Mouse (Mus musculus): Measurements from ENCODE around the gene Arhgef39. TPM values are rescaled to one million over a fixed set of nuclear protein-coding genes. Genes with fewer than 3 reads are reported as not detected.
"Not testable (repeated sequence)": the region's sequence is repeated elsewhere in the genome, so short reads cannot be mapped to it uniquely, and the experiment has no call there.

Arhgef39 gene
- polyA plus RNA-seq, 1 experiment from 2014 or later: 27.0 TPM

DNA sequence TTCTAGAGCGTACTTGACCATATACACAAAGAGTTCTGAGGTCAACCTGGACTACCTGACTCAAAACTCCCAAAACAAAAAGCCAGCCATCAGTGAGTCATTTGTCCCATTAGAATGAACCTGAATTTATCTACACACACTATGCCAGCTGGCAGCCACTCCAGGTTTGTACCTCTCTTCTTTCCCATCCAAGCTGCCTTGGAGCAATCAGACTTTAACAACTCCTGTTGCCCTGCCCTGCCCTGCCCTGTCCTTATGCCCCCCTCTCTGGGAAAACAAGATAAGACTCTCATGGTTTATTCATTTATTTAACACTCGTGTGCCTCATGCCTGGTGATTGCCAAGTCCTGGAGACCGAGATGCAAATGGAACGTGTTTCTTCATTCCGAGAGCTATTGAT lies 8.7 kb downstream of the Arhgef39 start:
- no peaks in the 10 kb centered on the region for H3K27me3 ChIP-seq (replicated peaks)
- no peaks in the 10 kb centered on the region for H3K9me3 ChIP-seq
- peaks cover 12% of the 10 kb centered on the region for H3K4me1 ChIP-seq
- H3K9ac ChIP-seq: no peak overlapping the region
- H3K4me3 ChIP-seq: no peak overlapping the region
- H3K4me2 ChIP-seq (replicated peaks): no peak overlapping the region
- H3K27ac ChIP-seq: no peak overlapping the region
- 90% methylated on average over 5 of the region's 5 CpGs for WGBS
- no peak for ATAC-seq (ENCODE audit: low FRiP score, low read depth)
- H3K36me3 ChIP-seq: peaks cover 5% of the 10 kb centered on the region; the same call in 1 of the 2 replicates

- ATAC-seq (ENCODE audit: low FRiP score, low read depth): no peak
- no peak overlapping the region for H3K4me3 ChIP-seq
- 95% methylated on average over 3 of the region's 3 CpGs for WGBS
- no peak overlapping the region for H3K4me2 ChIP-seq (replicated peaks)
- H3K9me3 ChIP-seq: no peaks in the 10 kb centered on the region
- H3K27ac ChIP-seq: no peak overlapping the region
- peaks cover 7% of the 10 kb centered on the region for H3K4me1 ChIP-seq
- no peak overlapping the region for H3K9ac ChIP-seq
- no peaks in the 10 kb centered on the region for H3K27me3 ChIP-seq (replicated peaks)
- H3K36me3 ChIP-seq: no peaks in the 10 kb centered on the region
Observed at GRCm38 (mm10) chr4:43489611-43490010, 9.9 kb downstream of the Arhgef39 start.

GRCm38 (mm10) chr4:43485666-43486065 lies 13.8 kb downstream of the Arhgef39 start:
- not testable (repeated sequence) for H3K9me3 ChIP-seq; H3K4me1 ChIP-seq; H3K9ac ChIP-seq; H3K4me2 ChIP-seq (replicated peaks); H3K27me3 ChIP-seq (replicated peaks); H3K4me3 ChIP-seq; ATAC-seq (ENCODE audit: low FRiP score, low read depth); H3K36me3 ChIP-seq; H3K27ac ChIP-seq
- WGBS: 87% methylated on average over 5 of the region's 5 CpGs

DNA sequence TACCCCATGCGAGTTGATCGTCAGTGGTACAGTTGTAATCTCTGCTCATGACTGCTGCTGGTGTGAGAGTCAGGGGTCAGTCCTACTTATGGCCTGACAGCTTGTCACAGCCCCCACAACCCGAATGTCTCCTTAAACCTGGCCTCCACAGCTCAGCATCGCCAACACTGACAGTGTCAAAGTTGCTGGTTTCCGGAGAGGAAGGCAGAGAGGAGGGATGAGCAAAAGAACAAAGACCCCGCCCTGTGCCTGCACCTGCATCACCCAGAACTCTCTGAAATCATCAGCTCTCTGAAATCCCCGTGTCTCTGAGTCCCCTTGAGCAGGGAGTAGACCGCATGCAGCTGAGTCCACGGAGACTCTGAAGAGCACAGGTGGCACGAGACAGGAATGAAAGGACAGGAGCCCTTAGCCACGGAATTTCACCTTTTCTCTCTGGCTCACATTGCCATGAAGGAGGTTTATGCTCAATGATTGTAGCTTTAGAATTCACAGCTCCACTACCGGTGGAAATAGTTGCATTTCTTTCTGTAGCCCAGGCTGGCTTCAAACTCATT lies 15.9 kb downstream of the Arhgef39 start, which contains the start of gene Sit1:
TSS of gene Sit1 (minus strand) at position 200 of the 557 bp plus-strand sequence.
- Histone ChIP-seq H3K4me3 (no peak within 1 kb of the TSS), H3K27me3 (replicated peaks) (peaks cover 2% of the 10 kb centered on the region; the same call in 1 of the 2 replicates), H3K4me1 (no peaks in the 10 kb centered on the region), H3K27ac (no peak within 1 kb of the TSS), H3K9ac (no peak within 1 kb of the TSS), H3K9me3 (no peaks in the 10 kb centered on the region), H3K4me2 (replicated peaks) (no peak within 1 kb of the TSS), H3K36me3 (no peaks in the 10 kb centered on the region)
- no peak for ATAC-seq (ENCODE audit: low FRiP score, low read depth)
- WGBS: 63% methylated on average over 12 of the region's 12 CpGs

- Histone ChIP-seq H3K27ac (no peak overlapping the region), H3K4me3 (no peak overlapping the region), H3K9me3 (no peaks in the 10 kb centered on the region), H3K4me1 (no peaks in the 10 kb centered on the region), H3K36me3 (no peaks in the 10 kb centered on the region), H3K27me3 (replicated peaks) (peaks cover 2% of the 10 kb centered on the region; the same call in 1 of the 2 replicates), H3K9ac (no peak overlapping the region), H3K4me2 (replicated peaks) (no peak overlapping the region)
- WGBS: 77% methylated on average over 10 of the region's 10 CpGs
- ATAC-seq (ENCODE audit: low FRiP score, low read depth): no peak
Observed at GRCm38 (mm10) chr4:43482591-43482990, 16.9 kb downstream of the Arhgef39 start.

GRCm38 (mm10) chr4:43481894-43482456 lies 17.5 kb downstream of the Arhgef39 start:
- ATAC-seq (ENCODE audit: low FRiP score, low read depth): no peak
- no peak overlapping the region for H3K4me3 ChIP-seq
- no peaks in the 10 kb centered on the region for H3K36me3 ChIP-seq
- no peak overlapping the region for H3K9ac ChIP-seq
- H3K9me3 ChIP-seq: no peaks in the 10 kb centered on the region
- peaks cover 2% of the 10 kb centered on the region; the same call in 1 of the 2 replicates for H3K27me3 ChIP-seq (replicated peaks)
- H3K27ac ChIP-seq: no peak overlapping the region
- no peak overlapping the region for H3K4me2 ChIP-seq (replicated peaks)
- H3K4me1 ChIP-seq: no peaks in the 10 kb centered on the region
- WGBS: 76% methylated on average over 7 of the region's 7 CpGs

- 81% methylated on average over 5 of the region's 5 CpGs for WGBS
- Histone ChIP-seq H3K4me3 (no peak overlapping the region), H3K4me2 (replicated peaks) (no peak overlapping the region), H3K4me1 (no peaks in the 10 kb centered on the region), H3K27me3 (replicated peaks) (peaks cover 2% of the 10 kb centered on the region; the same call in 1 of the 2 replicates), H3K27ac (no peak overlapping the region), H3K9me3 (no peaks in the 10 kb centered on the region), H3K9ac (no peak overlapping the region), H3K36me3 (no peaks in the 10 kb centered on the region)
- no peak for ATAC-seq (ENCODE audit: low FRiP score, low read depth)
Observed at GRCm38 (mm10) chr4:43480985-43481384, 18.5 kb downstream of the Arhgef39 start.

- H3K4me3 ChIP-seq: no peak overlapping the region
Observed at GRCm38 (mm10) chr4:43478906-43479832, 20.3 kb downstream of the Arhgef39 start.

GRCm38 (mm10) chr4:43478534-43478858 lies 21.0 kb downstream of the Arhgef39 start:
- peak overlapping the region; percentile 24 for H3K4me3 ChIP-seq
- H3K9me3 ChIP-seq: no peaks in the 10 kb centered on the region
- H3K36me3 ChIP-seq: no peaks in the 10 kb centered on the region
- no peaks in the 10 kb centered on the region for H3K4me1 ChIP-seq
- 0 out of 2 replicates have a peak overlapping the region, but pooled peaks have one; percentile 35 for H3K9ac ChIP-seq
- peak overlapping the region; percentile 51 for H3K4me2 ChIP-seq (replicated peaks)
- ATAC-seq (ENCODE audit: low FRiP score, low read depth): peak; percentile 56
- 56% methylated on average over 8 of the region's 8 CpGs for WGBS
- H3K27ac ChIP-seq: no peak overlapping the region
- peaks cover 2% of the 10 kb centered on the region; the same call in 1 of the 2 replicates for H3K27me3 ChIP-seq (replicated peaks)

More at GRCm38 (mm10) chr4:43478906-43479832, 20.3 kb downstream of the Arhgef39 start:
- H3K9me3 ChIP-seq: no peaks in the 10 kb centered on the region
- no peaks in the 10 kb centered on the region for H3K4me1 ChIP-seq
- H3K36me3 ChIP-seq: no peaks in the 10 kb centered on the region
- 50% methylated on average over 24 of the region's 24 CpGs for WGBS
- ATAC-seq (ENCODE audit: low FRiP score, low read depth): no peak
- peaks cover 2% of the 10 kb centered on the region; the same call in 1 of the 2 replicates for H3K27me3 ChIP-seq (replicated peaks)
- no peak overlapping the region for H3K27ac ChIP-seq
- H3K4me2 ChIP-seq (replicated peaks): 0 out of 2 replicates have a peak overlapping the region, but pooled peaks have one; percentile 51
- H3K9ac ChIP-seq: no peak overlapping the region

DNA sequence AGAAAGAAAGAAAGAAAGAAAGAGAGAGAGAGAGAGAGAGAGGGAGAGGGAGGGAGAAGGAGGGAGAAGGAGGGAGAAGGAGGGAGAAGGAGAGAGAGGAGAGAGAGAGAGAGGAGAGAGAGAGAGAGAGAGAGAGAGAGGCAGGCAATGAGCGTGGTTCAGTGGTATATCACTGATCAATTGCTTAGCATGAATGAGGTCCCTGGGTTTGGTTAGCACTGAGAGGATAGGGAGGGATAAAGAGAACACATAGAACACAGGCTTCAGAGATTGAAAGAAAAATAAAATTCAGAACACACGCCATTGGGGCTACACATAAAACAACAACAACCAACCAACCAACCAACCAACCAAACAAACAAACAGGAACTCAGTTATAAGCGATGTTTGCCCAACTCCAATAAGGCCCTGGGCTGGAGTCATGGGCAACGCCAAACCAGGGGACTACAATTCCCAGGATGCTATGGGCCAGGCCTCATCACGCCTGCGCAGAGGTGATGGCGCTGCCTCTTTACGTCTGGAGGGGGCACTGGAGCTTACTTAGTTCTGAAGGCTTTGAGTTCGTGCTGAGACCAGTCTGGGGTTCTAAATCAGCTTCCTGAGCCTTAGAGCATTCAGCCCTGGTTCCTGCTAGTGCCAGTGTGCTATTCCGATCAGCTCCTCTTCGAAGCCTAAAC lies 21.5 kb downstream of the Arhgef39 start:
- Histone ChIP-seq H3K27me3 (replicated peaks) (no peaks in the 10 kb centered on the region), H3K36me3 (no peaks in the 10 kb centered on the region), H3K27ac (no peak overlapping the region), H3K4me1 (no peaks in the 10 kb centered on the region), H3K4me2 (replicated peaks) (peak overlapping the region; percentile 51), H3K9ac (0 out of 2 replicates have a peak overlapping the region, but pooled peaks have one; percentile 35), H3K9me3 (no peaks in the 10 kb centered on the region), H3K4me3 (peak overlapping the region; percentile 24)
- WGBS: 17% methylated on average over 11 of the region's 11 CpGs
- ATAC-seq (ENCODE audit: low FRiP score, low read depth): peak; percentile 91

GRCm38 (mm10) chr4:43476604-43477003 lies 22.9 kb downstream of the Arhgef39 start:
- H3K4me1 ChIP-seq: no peaks in the 10 kb centered on the region
- no peaks in the 10 kb centered on the region for H3K27me3 ChIP-seq (replicated peaks)
- no peak overlapping the region for H3K27ac ChIP-seq
- H3K36me3 ChIP-seq: no peaks in the 10 kb centered on the region
- H3K9ac ChIP-seq: no peak overlapping the region
- H3K9me3 ChIP-seq: no peaks in the 10 kb centered on the region
- no peak overlapping the region for H3K4me2 ChIP-seq (replicated peaks)
- WGBS: 87% methylated on average over 6 of the region's 6 CpGs
- no peak for ATAC-seq (ENCODE audit: low FRiP score, low read depth)
- no peak overlapping the region for H3K4me3 ChIP-seq

GRCm38 (mm10) chr4:43473636-43474035 lies 25.9 kb downstream of the Arhgef39 start:
- WGBS: 82% methylated on average over 1 of the region's 1 CpGs
- no peaks in the 10 kb centered on the region for H3K27me3 ChIP-seq (replicated peaks)
- H3K4me2 ChIP-seq (replicated peaks): no peak overlapping the region
- ATAC-seq (ENCODE audit: low FRiP score, low read depth): no peak
- no peaks in the 10 kb centered on the region for H3K36me3 ChIP-seq
- no peaks in the 10 kb centered on the region for H3K9me3 ChIP-seq
- no peak overlapping the region for H3K4me3 ChIP-seq
- no peak overlapping the region for H3K9ac ChIP-seq
- no peak overlapping the region for H3K27ac ChIP-seq
- H3K4me1 ChIP-seq: no peaks in the 10 kb centered on the region
